Mouse (Mus musculus) heart, postnatal 10 days (tissue): ENCODE data around the gene Ccdc102a. TPM values are rescaled to one million over a fixed set of nuclear protein-coding genes. Genes with fewer than 3 reads are reported as not detected.

ENCODE experiments used
- DNase-seq, 2 experiments: peaks; one replicate each; pipeline ENCODE4 v3.0.0; 2021
- intact Hi-C: fragments of 180-260 bp; cut with DNase I; formaldehyde crosslinking; loops from one replicate; pipeline ENCODE4 v1.15.1; 2025
- total RNA-seq, 2 experiments: library from RNA; stranded (reverse); gene quantifications; 2 replicates each; pipeline ENCODE4 v1.2.3; 2021

Gene Ccdc102a
- total RNA-seq, 2 experiments from 2014 or later = 15.3 to 16.0 TPM

- intact Hi-C loops = no loop called here
- no peak for DNase-seq
Measured at GRCm38 (mm10) chr8:94923405-94923804, 5.5 kb upstream of the Ccdc102a start, which contains the start of gene Adgrg5. Adgrg5 (plus strand) TSS chr8:94923694.

GRCm38 (mm10) chr8:94922602-94923001 lies 4.7 kb upstream of the Ccdc102a start:
- intact Hi-C loops = no loop called here
- peak; percentile 36 to 48 for DNase-seq

GRCm38 (mm10) chr8:94922176-94922575 lies 4.3 kb upstream of the Ccdc102a start:
- intact Hi-C loops = no loop called here
- DNase-seq = no peak

GRCm38 (mm10) chr8:94919256-94919655 lies 1.4 kb upstream of the Ccdc102a start:
- intact Hi-C loops = no loop called here
- DNase-seq = no peak

- intact Hi-C loops = no loop called here
- peak; percentile 98 for DNase-seq
Measured at GRCm38 (mm10) chr8:94917352-94917751, 546 bp downstream of the Ccdc102a start.

GRCm38 (mm10) chr8:94916960-94917324 lies 956 bp downstream of the Ccdc102a start:
- DNase-seq = no peak

GRCm38 (mm10) chr8:94916311-94916959 lies 1.5 kb downstream of the Ccdc102a start:
- intact Hi-C loops = no loop called here
- no peak for DNase-seq

More at GRCm38 (mm10) chr8:94916960-94917324, 956 bp downstream of the Ccdc102a start:
- intact Hi-C loops = no loop called here

GRCm38 (mm10) chr8:94914701-94915101 lies 3.2 kb downstream of the Ccdc102a start:
- DNase-seq = peak; percentile 50 to 52
- intact Hi-C loops = loop anchor here (5.0 kb wide), 1 partner anchor 207 kb away; no protein-coding TSS in a partner anchor

- no peak for DNase-seq
- intact Hi-C loops = loop anchor here (5.0 kb wide), 1 partner anchor 207 kb away; no protein-coding TSS in a partner anchor
Measured at GRCm38 (mm10) chr8:94914256-94914655, 3.6 kb downstream of the Ccdc102a start.

GRCm38 (mm10) chr8:94913061-94913660 lies 4.7 kb downstream of the Ccdc102a start:
- peak; percentile 62 to 76 for DNase-seq
- intact Hi-C loops = loop anchor here (5.0 kb wide), 1 partner anchor 206 kb away; no protein-coding TSS in a partner anchor

GRCm38 (mm10) chr8:94908847-94909246 lies 9.1 kb downstream of the Ccdc102a start:
- DNase-seq = peak; percentile 87 to 94
- intact Hi-C loops = loop anchor here (1.0 to 2.0 kb wide), 3 partner anchors 35 to 94 kb away; no protein-coding TSS in a partner anchor

- peak in 1 of 2 experiments; percentile 44 for DNase-seq
- intact Hi-C loops = loop anchor here (1.0 to 2.0 kb wide), 2 partner anchors 85 to 93 kb away; no protein-coding TSS in a partner anchor
Measured at GRCm38 (mm10) chr8:94907591-94908300, 10.2 kb downstream of the Ccdc102a start.

GRCm38 (mm10) chr8:94904450-94905175 lies 13.3 kb downstream of the Ccdc102a start:
- peak; percentile 93 to 96 for DNase-seq
- intact Hi-C loops = loop anchor here (1.0 kb wide), 1 partner anchor 30 kb away; no protein-coding TSS in a partner anchor

GRCm38 (mm10) chr8:94903709-94904108 lies 14.2 kb downstream of the Ccdc102a start:
- intact Hi-C loops = no loop called here
- DNase-seq = no peak

GRCm38 (mm10) chr8:94901031-94901430 lies 16.9 kb downstream of the Ccdc102a start:
- DNase-seq = peak; percentile 32 to 48
- intact Hi-C loops = no loop called here

- intact Hi-C loops = no loop called here
- DNase-seq = peak; percentile 49 to 65
Measured at GRCm38 (mm10) chr8:94900617-94901016, 17.3 kb downstream of the Ccdc102a start.

GRCm38 (mm10) chr8:94899262-94899661 lies 18.6 kb downstream of the Ccdc102a start:
- intact Hi-C loops = no loop called here
- DNase-seq = no peak

- no peak for DNase-seq
- intact Hi-C loops = no loop called here
Measured at GRCm38 (mm10) chr8:94892917-94893316, 25.0 kb downstream of the Ccdc102a start.

GRCm38 (mm10) chr8:94888383-94889036 lies 29.4 kb downstream of the Ccdc102a start:
- DNase-seq = no peak
- intact Hi-C loops = no loop called here

- intact Hi-C loops = no loop called here
- no peak for DNase-seq
Measured at GRCm38 (mm10) chr8:94880742-94881141, 37.2 kb downstream of the Ccdc102a start.
